In genomic region chr2:130469935-130470334, GRCm38 (mm10) we compare ENCODE assay signal across 12 mouse cellular contexts. TPM values are rescaled to one million over a fixed set of nuclear protein-coding genes. Genes with fewer than 3 reads are reported as not detected.
DNase-seq lines count a peak whose midpoint lies in the region; ATAC-seq and TF ChIP-seq lines count a peak whose summit lies in the region.
"Had no signal": no experiment of that assay in that cellular context is flagged by ENCODE, and none has a peak within 500 bp of the region (broad histone marks: within the 10 kb centered on the region; RNA-seq: fewer than 3 reads in every experiment).

No protein-coding gene starts in this region.

- H3K4me3 ChIP-seq in stomach, embryonic 15.5 days (replicated peaks): no peak overlapping the region
- no peak overlapping the region for H3K4me3 ChIP-seq in stomach, postnatal 0 days (ENCODE audit: low read depth, low read length)
- no peak overlapping the region for H3K4me3 ChIP-seq in forebrain, embryonic 13.5 days
- H3K4me3 ChIP-seq in liver, embryonic 14.5 days (ENCODE audit: insufficient read depth in 1 of 2, low read depth in 2 of 2, low read length in 2 of 2): no peak overlapping the region
- H3K4me3 ChIP-seq in neural tube, embryonic 15.5 days (replicated peaks): no peak overlapping the region
- H3K4me3 ChIP-seq: embryonic facial prominence, embryonic 12.5 days had no signal

- TF ChIP-seq EP300 in stomach, postnatal 0 days (optimal IDR thresholded peaks at IDR 0.05): no peak
- peak; percentile 82 for TF ChIP-seq EP300 in liver, embryonic 14.5 days (IDR thresholded peaks at IDR 0.05; ENCODE audit: low read depth)

- ATAC-seq in stomach, embryonic 15.5 days (ENCODE audit: insufficient read depth, low FRiP score, low read depth): peak; percentile 70; the same call in 1 of the 2 replicates
- ATAC-seq in stomach, postnatal 0 days (ENCODE audit: low FRiP score, low TSS enrichment): no peak
- no peak for ATAC-seq in forebrain, embryonic 13.5 days
- peak; percentile 97 for ATAC-seq in liver, embryonic 14.5 days (ENCODE audit: insufficient read depth)
- ATAC-seq in neural tube, embryonic 15.5 days (ENCODE audit: low FRiP score): peak; percentile 36; the same call in 1 of the 2 replicates

- no peaks in the 10 kb centered on the region for H3K27me3 ChIP-seq in stomach, embryonic 15.5 days (replicated peaks)
- no peaks in the 10 kb centered on the region for H3K27me3 ChIP-seq in stomach, postnatal 0 days (ENCODE audit: control insufficient read depth, insufficient read depth, low read length)
- no peaks in the 10 kb centered on the region for H3K27me3 ChIP-seq in forebrain, embryonic 13.5 days
- H3K27me3 ChIP-seq in liver, embryonic 14.5 days (ENCODE audit: control insufficient read depth, insufficient read depth, low read length): no peaks in the 10 kb centered on the region
- H3K27me3 ChIP-seq in neural tube, embryonic 15.5 days (replicated peaks): no peaks in the 10 kb centered on the region
- H3K27me3 ChIP-seq: embryonic facial prominence, embryonic 12.5 days had no signal

- H3K36me3 ChIP-seq in stomach, embryonic 15.5 days: no peaks in the 10 kb centered on the region
- H3K36me3 ChIP-seq in stomach, postnatal 0 days (ENCODE audit: control insufficient read depth, insufficient read depth, low read length): no peaks in the 10 kb centered on the region
- H3K36me3 ChIP-seq in forebrain, embryonic 13.5 days (ENCODE audit: poor library complexity, severe bottlenecking): no peaks in the 10 kb centered on the region
- no peaks in the 10 kb centered on the region for H3K36me3 ChIP-seq in liver, embryonic 14.5 days (replicated peaks; ENCODE audit: control insufficient read depth, insufficient read depth, low read depth)
- H3K36me3 ChIP-seq in neural tube, embryonic 15.5 days: no peaks in the 10 kb centered on the region
- H3K36me3 ChIP-seq: embryonic facial prominence, embryonic 12.5 days had no signal

- TF ChIP-seq CTCF in stomach, postnatal 0 days (IDR thresholded peaks at IDR 0.05; ENCODE audit: low read depth): no peak
- TF ChIP-seq CTCF in liver, embryonic 14.5 days (IDR thresholded peaks at IDR 0.05; ENCODE audit: low read depth): no peak

- no peaks in the 10 kb centered on the region for H3K9me3 ChIP-seq in stomach, embryonic 15.5 days
- no peaks in the 10 kb centered on the region for H3K9me3 ChIP-seq in stomach, postnatal 0 days (ENCODE audit: control insufficient read depth, low read length)
- no peaks in the 10 kb centered on the region for H3K9me3 ChIP-seq in forebrain, embryonic 13.5 days (replicated peaks)
- no peaks in the 10 kb centered on the region for H3K9me3 ChIP-seq in liver, embryonic 14.5 days (ENCODE audit: control insufficient read depth, low read length)
- no peaks in the 10 kb centered on the region for H3K9me3 ChIP-seq in neural tube, embryonic 15.5 days (replicated peaks)
- H3K9me3 ChIP-seq: embryonic facial prominence, embryonic 12.5 days had no signal

- WGBS in stomach, embryonic 15.5 days: 85% methylated on average over 2 of the region's 2 CpGs
- 80% methylated on average over 2 of the region's 2 CpGs for WGBS in stomach, postnatal 0 days
- WGBS in forebrain, embryonic 13.5 days: 46% methylated on average over 2 of the region's 2 CpGs
- 14% methylated on average over 2 of the region's 2 CpGs for WGBS in liver, embryonic 14.5 days (ENCODE audit: insufficient replicate concordance)
- WGBS in neural tube, embryonic 15.5 days: 73% methylated on average over 2 of the region's 2 CpGs

- no peaks in the 10 kb centered on the region for H3K4me1 ChIP-seq in stomach, embryonic 15.5 days
- H3K4me1 ChIP-seq in stomach, postnatal 0 days (replicated peaks; ENCODE audit: control insufficient read depth, insufficient read depth): no peaks in the 10 kb centered on the region
- peaks cover 35% of the 10 kb centered on the region for H3K4me1 ChIP-seq in forebrain, embryonic 13.5 days
- H3K4me1 ChIP-seq in liver, embryonic 14.5 days (replicated peaks; ENCODE audit: control insufficient read depth in 2 of 2, insufficient read depth in 2 of 2, low read length in 1 of 2): peaks cover 29 to 34% of the 10 kb centered on the region in 2 experiments
- peaks cover 21% of the 10 kb centered on the region for H3K4me1 ChIP-seq in neural tube, embryonic 15.5 days
- H3K4me1 ChIP-seq: embryonic facial prominence, embryonic 12.5 days had no signal

- no peak for DNase-seq in stomach, postnatal 0 days (ENCODE audit: low spot score)
- peak; percentile 53 to 69 (median 65) for DNase-seq in liver, embryonic 14.5 days (ENCODE audit: low read depth in 3 of 3, low spot score in 3 of 3)
- no peak for DNase-seq in left cerebral cortex, adult 18-20 months (ENCODE audit: low spot score in 2 of 2)
- DNase-seq in right cerebral cortex, postnatal 14 days: no peak
- no peak for DNase-seq in right cerebral cortex, postnatal 36 days (ENCODE audit: low spot score in 2 of 2)
- DNase-seq: cerebellum, adult 9-10 months; heart, adult 11 months; lung, adult 18-20 months had no signal

- H3K27ac ChIP-seq in stomach, embryonic 15.5 days: no peak overlapping the region
- no peak overlapping the region for H3K27ac ChIP-seq in stomach, postnatal 0 days (replicated peaks)
- H3K27ac ChIP-seq in forebrain, embryonic 13.5 days: peak overlapping the region; percentile 60
- H3K27ac ChIP-seq in liver, embryonic 14.5 days: no peak overlapping the region
- H3K27ac ChIP-seq in neural tube, embryonic 15.5 days (replicated peaks): peak overlapping the region; percentile 41; the same call in 1 of the 2 replicates
- H3K27ac ChIP-seq: embryonic facial prominence, embryonic 12.5 days had no signal

- H3K9ac ChIP-seq in stomach, embryonic 15.5 days: no peak overlapping the region
- H3K9ac ChIP-seq in stomach, postnatal 0 days (ENCODE audit: low read length): no peak overlapping the region
- no peak overlapping the region for H3K9ac ChIP-seq in forebrain, embryonic 13.5 days
- no peak overlapping the region for H3K9ac ChIP-seq in liver, embryonic 14.5 days (replicated peaks)
- no peak overlapping the region for H3K9ac ChIP-seq in neural tube, embryonic 15.5 days (replicated peaks)
- H3K9ac ChIP-seq: embryonic facial prominence, embryonic 12.5 days had no signal

- no peak overlapping the region for H3K4me2 ChIP-seq in stomach, embryonic 15.5 days
- no peak overlapping the region for H3K4me2 ChIP-seq in stomach, postnatal 0 days (replicated peaks; ENCODE audit: low read depth)
- peak overlapping the region; percentile 40 for H3K4me2 ChIP-seq in forebrain, embryonic 13.5 days
- no peak overlapping the region; the same call in 1 of the 2 replicates for H3K4me2 ChIP-seq in liver, embryonic 14.5 days (ENCODE audit: low read depth)
- H3K4me2 ChIP-seq in neural tube, embryonic 15.5 days: no peak overlapping the region
- H3K4me2 ChIP-seq: embryonic facial prominence, embryonic 12.5 days had no signal

RNA-seq across cellular contexts. Expression of gene Ptpra, which starts 19.9 kb away (rescaled TPM):
- polyA plus RNA-seq in stomach, embryonic 15.5 days (2015; fragmentation: Nextera tagmentation; extraction: Ambion mirVana): 85.2 and 88.2 TPM in 2 replicates
- polyA plus RNA-seq in stomach, postnatal 0 days (2015; fragmentation: Nextera tagmentation; extraction: Ambion mirVana): 45.1 and 45.7 TPM in 2 replicates
- 120 and 122 TPM in 2 replicates for polyA plus RNA-seq in forebrain, embryonic 13.5 days (2015; fragmentation: Nextera tagmentation; extraction: Ambion mirVana)
- polyA plus RNA-seq in liver, embryonic 14.5 days (2012; rRNA removed): 14.6 and 19.3 TPM in 2 replicates
- polyA plus RNA-seq in liver, embryonic 14.5 days (2014; fragmentation: Nextera tagmentation; extraction: Ambion mirVana): 29.6 and 33.6 TPM in 2 replicates
- 123 and 129 TPM in 2 replicates for polyA plus RNA-seq in neural tube, embryonic 15.5 days (2015; fragmentation: Nextera tagmentation; extraction: Ambion mirVana)
- 100 to 1,000 TPM; 214 to 229 TPM for total RNA-seq in left cerebral cortex, adult 18-20 months (2021)

RNA-seq across cellular contexts. Expression of gene Pced1a, which starts 45.4 kb away (rescaled TPM):
- polyA plus RNA-seq in stomach, embryonic 15.5 days (2015; fragmentation: Nextera tagmentation; extraction: Ambion mirVana): 11.1 and 14.0 TPM in 2 replicates
- polyA plus RNA-seq in stomach, postnatal 0 days (2015; fragmentation: Nextera tagmentation; extraction: Ambion mirVana): 4.4 and 4.9 TPM in 2 replicates
- polyA plus RNA-seq in forebrain, embryonic 13.5 days (2015; fragmentation: Nextera tagmentation; extraction: Ambion mirVana): 9.0 and 10.2 TPM in 2 replicates
- polyA plus RNA-seq in liver, embryonic 14.5 days (2012; rRNA removed): 5.6 and 6.7 TPM in 2 replicates
- polyA plus RNA-seq in liver, embryonic 14.5 days (2014; fragmentation: Nextera tagmentation; extraction: Ambion mirVana): 2.1 and 3.3 TPM in 2 replicates
- polyA plus RNA-seq in neural tube, embryonic 15.5 days (2015; fragmentation: Nextera tagmentation; extraction: Ambion mirVana): 14.3 and 16.0 TPM in 2 replicates
- total RNA-seq in left cerebral cortex, adult 18-20 months (2021): 10 to 100 TPM; 19.5 to 22.1 TPM

RNA-seq across cellular contexts. Expression of gene Vps16, which starts 45.8 kb away (rescaled TPM):
- 78.8 and 88.6 TPM in 2 replicates for polyA plus RNA-seq in stomach, embryonic 15.5 days (2015; fragmentation: Nextera tagmentation; extraction: Ambion mirVana)
- 37.0 and 38.9 TPM in 2 replicates for polyA plus RNA-seq in stomach, postnatal 0 days (2015; fragmentation: Nextera tagmentation; extraction: Ambion mirVana)
- 125 and 130 TPM in 2 replicates for polyA plus RNA-seq in forebrain, embryonic 13.5 days (2015; fragmentation: Nextera tagmentation; extraction: Ambion mirVana)
- polyA plus RNA-seq in liver, embryonic 14.5 days (2012; rRNA removed): 34.1 and 38.3 TPM in 2 replicates
- 26.8 and 31.3 TPM in 2 replicates for polyA plus RNA-seq in liver, embryonic 14.5 days (2014; fragmentation: Nextera tagmentation; extraction: Ambion mirVana)
- polyA plus RNA-seq in neural tube, embryonic 15.5 days (2015; fragmentation: Nextera tagmentation; extraction: Ambion mirVana): 102 TPM in 2 replicates
- total RNA-seq in left cerebral cortex, adult 18-20 months (2021): 10 to 100 TPM; 88.2 to 88.6 TPM

Comparison
In these comparisons a context has a peak if more than half of its experiments do, and no peak if none do; other contexts are left out.
1. ATAC-seq: peak in stomach, embryonic 15.5 days (single experiment), liver, embryonic 14.5 days (single experiment) and neural tube, embryonic 15.5 days (single experiment); none in stomach, postnatal 0 days (single experiment) and forebrain, embryonic 13.5 days (single experiment).
2. H3K27ac ChIP-seq: peak in forebrain, embryonic 13.5 days (single experiment) and neural tube, embryonic 15.5 days (single experiment); none in stomach, embryonic 15.5 days (single experiment), stomach, postnatal 0 days (single experiment) and liver, embryonic 14.5 days (single experiment).
3. DNase-seq: peak in liver, embryonic 14.5 days (3 of 3); none in stomach, postnatal 0 days (single experiment), left cerebral cortex, adult 18-20 months (0 of 2), right cerebral cortex, postnatal 14 days (single experiment) and right cerebral cortex, postnatal 36 days (0 of 2).